Mouse (Mus musculus) forebrain, embryonic 14.5 days (tissue): ENCODE measurements around the gene H2al1e. TPM values are rescaled to one million over a fixed set of nuclear protein-coding genes. Genes with fewer than 3 reads are reported as not detected.
"Not testable (repeated sequence)": the region's sequence is repeated elsewhere in the genome, so short reads cannot be mapped to it uniquely, and the experiment has no call there.

Source experiments
- ATAC-seq: fragments of 200-750 bp; cut with Nextera tagmentation; 2 replicates; pipeline ENCODE4 v1.8.0; 2017; ENCODE audit warnings: mild to moderate bottlenecking, moderate library complexity
- DNase-seq: peaks from one replicate; pipeline ENCODE4 v3.0.0-alpha.2; 2015; ENCODE audit warnings: low spot score
- H3K27ac ChIP-seq: fragments of 300-500 bp; sonication (generic); 2 replicates; pipeline ENCODE4 v1.5.1; 2014; ENCODE audit warnings: low read depth, mild to moderate bottlenecking, control low read depth, low read length, moderate library complexity
- H3K27me3 ChIP-seq: fragments of 300-500 bp; sonication (generic); replicated peaks from 2 replicates; pipeline ENCODE4 v1.6.1; 2014; ENCODE audit warnings: low read length, control low read depth, mixed read lengths; ENCODE audit not compliant: control insufficient read depth, insufficient read depth
- H3K36me3 ChIP-seq: fragments of 300-500 bp; sonication (generic); 2 replicates; pipeline ENCODE4 v1.6.1; 2014; ENCODE audit warnings: low read length, control low read depth; ENCODE audit not compliant: control insufficient read depth, insufficient read depth
- H3K4me1 ChIP-seq: fragments of 300-500 bp; sonication (generic); 2 replicates; pipeline ENCODE4 v1.6.1; 2014; ENCODE audit warnings: antibody characterized with exemption, low read length, control low read depth; ENCODE audit not compliant: control insufficient read depth, insufficient read depth
- H3K4me2 ChIP-seq: fragments of 300-500 bp; sonication (generic); 2 replicates; pipeline ENCODE4 v1.6.1; 2014; ENCODE audit warnings: mild to moderate bottlenecking, control low read depth, low read length
- H3K4me3 ChIP-seq: fragments of 300-500 bp; sonication (generic); 2 replicates; pipeline ENCODE4 v1.5.1; 2014; ENCODE audit warnings: low read depth, low read length, control low read depth
- H3K9ac ChIP-seq: fragments of 300-500 bp; sonication (generic); 2 replicates; pipeline ENCODE4 v1.6.1; 2014; ENCODE audit warnings: mild to moderate bottlenecking, low read length, control low read depth, moderate library complexity
- H3K9me3 ChIP-seq: fragments of 300-500 bp; sonication (generic); replicated peaks from 2 replicates; pipeline ENCODE4 v1.6.1; 2016; ENCODE audit warnings: low read length, control low read depth, mixed read lengths; ENCODE audit not compliant: control insufficient read depth
- whole genome bisulfite sequencing: fragments of 180-500 bp; shearing (Covaris S2); extraction: QIAGEN DNeasy Blood & Tissue Kit; methylation state at CpG from one replicate; pipeline ENCODE4 v1.1.7; 2014; 5-methylcytosine and 5-hydroxymethylcytosine counted together
- polyA plus RNA-seq: library from polyadenylated mRNA; unstranded; fragments of >200 nt; fragmentation: Nextera tagmentation; extraction: Ambion mirVana; gene quantifications from 2 replicates; pipeline ENCODE4 v1.2.1, GENCODE M21; 2014

The H2al1e gene
- polyA plus RNA-seq: not detected in 2 replicates

GRCm38 (mm10) chrX:11311634-11312033 lies at the start of gene H2al1e:
H2al1e (plus strand) TSS chrX:11311934.
- not testable (repeated sequence) for H3K9me3 ChIP-seq, DNase-seq, H3K27me3 ChIP-seq, H3K4me3 ChIP-seq, H3K27ac ChIP-seq, H3K9ac ChIP-seq, H3K4me2 ChIP-seq, H3K36me3 ChIP-seq, H3K4me1 ChIP-seq, ATAC-seq
- WGBS: no CpG with 5 or more reads among the region's 3 CpGs

DNA sequence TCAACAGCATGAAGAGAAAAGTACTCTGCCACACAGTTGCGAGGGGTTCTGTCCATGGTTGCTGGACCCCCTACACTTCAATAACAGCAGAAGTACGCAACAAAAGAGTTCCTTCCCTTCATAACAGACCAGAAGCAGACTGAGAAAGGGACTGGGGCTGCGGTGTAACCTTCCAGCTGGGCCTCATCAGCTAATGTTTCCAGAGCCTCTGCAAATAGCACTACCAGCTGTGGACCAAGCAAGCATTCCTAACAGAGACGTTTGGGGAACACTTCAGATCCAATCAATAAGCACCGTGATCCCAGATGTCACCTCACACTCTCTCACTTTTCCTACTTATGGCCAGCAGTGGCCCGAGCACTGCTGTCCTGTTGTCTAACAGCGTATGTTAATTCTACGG lies 46.8 kb upstream of the H2al1e start:
- Histone ChIP-seq H3K4me1 (no peaks in the 10 kb centered on the region), H3K9ac (no peak overlapping the region), H3K36me3 (no peaks in the 10 kb centered on the region), H3K27me3 (no peaks in the 10 kb centered on the region), H3K27ac (no peak overlapping the region), H3K4me2 (no peak overlapping the region), H3K4me3 (no peak overlapping the region), H3K9me3 (no peaks in the 10 kb centered on the region)
- no peak for DNase-seq
- WGBS: 84% methylated on average over 8 of the region's 8 CpGs
- ATAC-seq: no peak

DNA sequence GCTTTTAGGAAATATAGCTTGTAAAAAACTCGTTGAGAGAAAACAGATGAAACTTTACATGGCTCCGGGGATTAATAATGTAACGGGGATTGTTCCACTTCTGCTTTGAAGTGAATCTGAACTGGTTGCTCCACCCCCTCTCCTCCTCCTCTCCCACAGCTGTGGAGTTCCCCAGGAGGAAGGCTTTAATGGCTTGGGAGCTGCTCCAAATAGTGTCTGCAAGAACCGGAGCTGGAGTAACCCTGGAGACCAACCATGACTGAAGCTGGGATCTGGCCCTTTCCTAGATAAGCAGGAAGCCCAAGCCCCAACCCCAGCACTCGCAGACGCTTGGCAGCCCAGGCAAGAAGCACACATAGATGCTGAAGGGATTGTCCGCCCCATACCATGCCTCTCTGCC lies 43.9 kb upstream of the H2al1e start:
- 70% methylated on average over 7 of the region's 7 CpGs for WGBS
- DNase-seq: no peak
- no peak overlapping the region for H3K27ac ChIP-seq

GRCm38 (mm10) chrX:11269074-11269473 lies 42.7 kb upstream of the H2al1e start:
- no peak overlapping the region for H3K27ac ChIP-seq
- H3K9ac ChIP-seq: no peak overlapping the region
- ATAC-seq (peak; percentile 46; the same call in 1 of the 2 replicates), DNase-seq (peak; percentile 37)
- no peaks in the 10 kb centered on the region for H3K36me3 ChIP-seq
- H3K9me3 ChIP-seq: no peaks in the 10 kb centered on the region
- H3K4me1 ChIP-seq: no peaks in the 10 kb centered on the region
- no peaks in the 10 kb centered on the region for H3K27me3 ChIP-seq
- no peak overlapping the region for H3K4me3 ChIP-seq
- H3K4me2 ChIP-seq: no peak overlapping the region
- WGBS: 80% methylated on average over 3 of the region's 3 CpGs

More for the DNA sequence above, 43.9 kb upstream of the H2al1e start:
- Histone ChIP-seq H3K9ac (no peak overlapping the region), H3K36me3 (no peaks in the 10 kb centered on the region), H3K27me3 (no peaks in the 10 kb centered on the region), H3K4me3 (no peak overlapping the region), H3K4me2 (no peak overlapping the region), H3K9me3 (no peaks in the 10 kb centered on the region), H3K4me1 (no peaks in the 10 kb centered on the region)
- no peak for ATAC-seq

DNA sequence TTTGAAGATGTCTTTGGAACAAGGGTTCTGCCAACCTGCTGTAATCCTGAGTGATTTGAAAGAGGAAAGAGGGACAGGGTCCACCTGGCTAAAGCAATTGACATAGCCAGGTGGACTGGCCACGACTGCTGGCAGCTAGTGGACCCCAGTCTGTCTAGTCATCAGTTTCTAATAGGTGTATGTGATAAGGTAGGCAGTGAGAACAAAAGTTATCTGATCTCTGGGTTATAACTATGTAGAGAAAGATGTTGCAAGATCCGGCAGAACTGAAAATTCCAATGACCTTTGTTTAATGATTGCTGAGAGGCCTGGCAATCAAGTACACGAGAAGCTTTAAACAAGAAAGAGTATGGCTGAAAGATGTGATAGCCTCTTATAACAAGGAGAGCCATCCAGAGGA lies 38.5 kb upstream of the H2al1e start:
- Histone ChIP-seq H3K27ac (no peak overlapping the region), H3K9me3 (no peaks in the 10 kb centered on the region), H3K4me3 (no peak overlapping the region), H3K9ac (no peak overlapping the region), H3K4me2 (no peak overlapping the region), H3K4me1 (no peaks in the 10 kb centered on the region), H3K36me3 (no peaks in the 10 kb centered on the region), H3K27me3 (no peaks in the 10 kb centered on the region)
- ATAC-seq: no peak
- WGBS: 83% methylated on average over 3 of the region's 3 CpGs
- no peak for DNase-seq

- Histone ChIP-seq H3K4me2 (no peak overlapping the region), H3K27me3 (no peaks in the 10 kb centered on the region), H3K9me3 (no peaks in the 10 kb centered on the region), H3K4me1 (no peaks in the 10 kb centered on the region), H3K36me3 (no peaks in the 10 kb centered on the region), H3K27ac (no peak overlapping the region), H3K4me3 (no peak overlapping the region), H3K9ac (no peak overlapping the region)
- WGBS: 76% methylated on average over 6 of the region's 6 CpGs
- ATAC-seq (no peak), DNase-seq (no peak)
Measured at GRCm38 (mm10) chrX:11277083-11277482, 34.7 kb upstream of the H2al1e start.

- Histone ChIP-seq H3K27ac (no peak overlapping the region), H3K36me3 (no peaks in the 10 kb centered on the region), H3K9ac (no peak overlapping the region), H3K27me3 (no peaks in the 10 kb centered on the region), H3K4me1 (no peaks in the 10 kb centered on the region), H3K9me3 (no peaks in the 10 kb centered on the region), H3K4me3 (no peak overlapping the region), H3K4me2 (no peak overlapping the region)
- DNase-seq (no peak), ATAC-seq (no peak)
- WGBS: 75% methylated on average over 2 of the region's 2 CpGs
Measured at GRCm38 (mm10) chrX:11280741-11281140, 31.0 kb upstream of the H2al1e start.

- no peak overlapping the region for H3K9ac ChIP-seq
- 72% methylated on average over 14 of the region's 14 CpGs for WGBS
- no peak for ATAC-seq
- H3K4me2 ChIP-seq: no peak overlapping the region
- no peaks in the 10 kb centered on the region for H3K36me3 ChIP-seq
- no peak overlapping the region for H3K27ac ChIP-seq
- no peaks in the 10 kb centered on the region for H3K27me3 ChIP-seq
- no peak overlapping the region for H3K4me3 ChIP-seq
- H3K4me1 ChIP-seq: no peaks in the 10 kb centered on the region
- no peaks in the 10 kb centered on the region for H3K9me3 ChIP-seq
- no peak for DNase-seq
Measured at GRCm38 (mm10) chrX:11288306-11288882, 23.3 kb upstream of the H2al1e start.

DNA sequence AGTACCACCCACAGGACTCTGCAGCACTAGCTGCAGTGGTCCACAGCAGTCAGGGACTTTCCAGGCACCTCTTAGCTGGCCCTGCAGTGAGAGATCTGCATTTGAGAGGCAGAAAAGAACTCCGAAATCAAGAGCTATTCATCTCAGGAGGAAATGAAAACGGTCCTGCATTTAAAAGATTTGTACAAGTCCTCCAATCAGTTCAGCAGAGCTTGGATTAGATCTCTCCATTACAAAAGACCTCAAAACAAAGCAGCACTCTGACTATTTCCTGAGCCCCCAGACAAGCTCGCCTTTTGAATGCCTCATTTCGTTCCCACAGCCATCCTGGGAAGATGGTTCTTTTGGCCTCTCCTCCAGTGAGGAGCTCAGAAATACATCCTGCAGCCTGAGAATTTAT lies 22.5 kb upstream of the H2al1e start:
- H3K27me3 ChIP-seq: no peaks in the 10 kb centered on the region
- H3K4me1 ChIP-seq: no peaks in the 10 kb centered on the region
- no peak overlapping the region for H3K9ac ChIP-seq
- no peak for DNase-seq
- WGBS: 45% methylated on average over 4 of the region's 4 CpGs
- no peak overlapping the region for H3K27ac ChIP-seq
- H3K36me3 ChIP-seq: no peaks in the 10 kb centered on the region
- H3K4me2 ChIP-seq: no peak overlapping the region
- no peak for ATAC-seq
- no peaks in the 10 kb centered on the region for H3K9me3 ChIP-seq
- no peak overlapping the region for H3K4me3 ChIP-seq
